Mouse (Mus musculus) testis, postnatal 14 days (tissue): ENCODE data around the gene Flt3l.
"Not testable (repeated sequence)": the region's sequence is repeated elsewhere in the genome, so short reads cannot be mapped to it uniquely, and the experiment has no call there.

ENCODE experiments used
- DNase-seq: peaks from one replicate; pipeline ENCODE4 v3.0.0; 2021; ENCODE audit warnings: low spot score

Flt3l gene

GRCm38 (mm10) chr7:45123186-45123570 is 13.1 kb downstream of the Flt3l start:
- DNase-seq: no peak

- no peak for DNase-seq
These were observed 13.6 kb downstream of the Flt3l start for GRCm38 (mm10) chr7:45122561-45123185.

- DNase-seq: no peak
These were observed 14.3 kb downstream of the Flt3l start for GRCm38 (mm10) chr7:45121966-45122365.

GRCm38 (mm10) chr7:45121404-45121803 is 14.8 kb downstream of the Flt3l start:
- DNase-seq: no peak

GRCm38 (mm10) chr7:45119780-45120709 is 16.2 kb downstream of the Flt3l start:
- DNase-seq: no peak

GRCm38 (mm10) chr7:45118336-45118735 is 17.9 kb downstream of the Flt3l start:
- DNase-seq: no peak

- no peak for DNase-seq
These were observed 18.7 kb downstream of the Flt3l start for GRCm38 (mm10) chr7:45117566-45117965.

- no peak for DNase-seq
These were observed 22.8 kb downstream of the Flt3l start for GRCm38 (mm10) chr7:45113476-45113875.

GRCm38 (mm10) chr7:45112529-45112928 is 23.7 kb downstream of the Flt3l start:
- no peak for DNase-seq

GRCm38 (mm10) chr7:45111940-45112339 is 24.3 kb downstream of the Flt3l start:
- DNase-seq: no peak

- DNase-seq: not testable (repeated sequence)
These were observed 26.1 kb downstream of the Flt3l start for GRCm38 (mm10) chr7:45110089-45110488.

- no peak for DNase-seq
These were observed 29.1 kb downstream of the Flt3l start for GRCm38 (mm10) chr7:45107052-45107645.

- no peak for DNase-seq
These were observed 29.8 kb downstream of the Flt3l start for GRCm38 (mm10) chr7:45106441-45106840.

GRCm38 (mm10) chr7:45105491-45105890 is 30.7 kb downstream of the Flt3l start:
- DNase-seq: no peak

- DNase-seq: no peak
These were observed 31.3 kb downstream of the Flt3l start for GRCm38 (mm10) chr7:45104941-45105340.

- peak; percentile 88 for DNase-seq
These were observed 32.5 kb downstream of the Flt3l start, which contains the start of gene Fcgrt for GRCm38 (mm10) chr7:45103652-45104180. Fcgrt (minus strand) TSS chr7:45103851.

GRCm38 (mm10) chr7:45102940-45103585 is 33.2 kb downstream of the Flt3l start:
- DNase-seq: no peak

- DNase-seq: no peak
These were observed 33.8 kb downstream of the Flt3l start for GRCm38 (mm10) chr7:45102441-45102840.

- DNase-seq: no peak
These were observed 36.2 kb downstream of the Flt3l start for GRCm38 (mm10) chr7:45100046-45100445.

GRCm38 (mm10) chr7:45098541-45099240 is 37.5 kb downstream of the Flt3l start:
- peak; percentile 60 for DNase-seq

GRCm38 (mm10) chr7:45097479-45097878 is 38.8 kb downstream of the Flt3l start:
- no peak for DNase-seq
